ENCODE assay signal across 21 mouse cellular contexts in the genomic region with DNA sequence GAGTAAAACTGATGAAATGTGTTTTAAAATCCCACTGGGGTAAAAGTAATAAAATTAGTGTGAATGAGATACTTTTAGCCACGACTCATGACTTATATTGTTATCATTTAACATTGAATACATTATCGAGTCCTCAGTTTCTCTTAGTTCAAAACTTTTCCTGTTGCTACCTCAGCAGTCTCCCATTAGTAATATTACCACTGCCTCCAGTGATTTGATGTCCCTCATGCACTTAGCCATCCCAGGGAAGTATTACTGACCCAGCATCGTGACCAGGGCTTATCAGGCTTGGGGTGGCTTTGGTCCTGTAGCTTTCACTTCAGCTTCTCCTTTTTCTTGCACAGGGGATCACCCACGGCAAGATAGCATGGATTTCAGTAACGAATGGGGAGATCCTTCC. TPM values are rescaled to one million over a fixed set of nuclear protein-coding genes. Genes with fewer than 3 reads are reported as not detected.
A peak's percentile ranks its signal among the peaks of the same experiment; 100 is the strongest.
DNase-seq lines count a peak whose midpoint lies in the region; ATAC-seq and TF ChIP-seq lines count a peak whose summit lies in the region.
"Had no signal": no experiment of that assay in that cellular context is flagged by ENCODE, and none has a peak within 500 bp of the region (broad histone marks: within the 10 kb centered on the region; RNA-seq: fewer than 3 reads in every experiment).

No protein-coding gene starts in this region.

- no peaks in the 10 kb centered on the region for H3K4me1 ChIP-seq in liver, embryonic 11.5 days (replicated peaks; ENCODE audit: control insufficient read depth, insufficient read depth, low read length)
- no peaks in the 10 kb centered on the region for H3K4me1 ChIP-seq in liver, embryonic 12.5 days
- H3K4me1 ChIP-seq in midbrain, embryonic 11.5 days (ENCODE audit: control insufficient read depth, insufficient read depth, low read length) = no peaks in the 10 kb centered on the region
- no peaks in the 10 kb centered on the region for H3K4me1 ChIP-seq in midbrain, postnatal 0 days (ENCODE audit: insufficient read depth, low read length)

- H3K4me2 ChIP-seq in liver, embryonic 11.5 days = no peak overlapping the region
- H3K4me2 ChIP-seq in liver, embryonic 12.5 days = no peak overlapping the region
- no peak overlapping the region for H3K4me2 ChIP-seq in midbrain, embryonic 11.5 days
- no peak overlapping the region for H3K4me2 ChIP-seq in midbrain, postnatal 0 days (ENCODE audit: low read depth, low read length, poor library complexity, severe bottlenecking)

- no peak for TF ChIP-seq CTCF in midbrain, postnatal 0 days (IDR thresholded peaks at IDR 0.05)

- peaks cover 17% of the 10 kb centered on the region for H3K36me3 ChIP-seq in liver, embryonic 11.5 days (ENCODE audit: control insufficient read depth, insufficient read depth, low read length)
- H3K36me3 ChIP-seq in liver, embryonic 12.5 days = peaks cover 88% of the 10 kb centered on the region
- peaks cover 18% of the 10 kb centered on the region; the same call in 1 of the 2 replicates for H3K36me3 ChIP-seq in midbrain, embryonic 11.5 days (ENCODE audit: control insufficient read depth, insufficient read depth, low read length)
- peaks cover 47% of the 10 kb centered on the region for H3K36me3 ChIP-seq in midbrain, postnatal 0 days (ENCODE audit: insufficient read depth, low read length)

- intact Hi-C loops in heart, postnatal 14 days (cut with DNase I) = no loop called here

- WGBS in liver, embryonic 11.5 days = 82% methylated on average over 5 of the region's 5 CpGs
- 76% methylated on average over 5 of the region's 5 CpGs for WGBS in liver, embryonic 12.5 days (ENCODE audit: insufficient replicate concordance)
- WGBS in midbrain, embryonic 11.5 days = 91% methylated on average over 5 of the region's 5 CpGs
- WGBS in midbrain, postnatal 0 days = 88% methylated on average over 5 of the region's 5 CpGs

- H3K27me3 ChIP-seq in liver, embryonic 11.5 days (replicated peaks; ENCODE audit: control insufficient read depth, insufficient read depth, low read length) = no peaks in the 10 kb centered on the region
- H3K27me3 ChIP-seq in liver, embryonic 12.5 days (replicated peaks) = no peaks in the 10 kb centered on the region
- H3K27me3 ChIP-seq in midbrain, embryonic 11.5 days (ENCODE audit: control insufficient read depth, insufficient read depth, low read length) = no peaks in the 10 kb centered on the region
- no peaks in the 10 kb centered on the region for H3K27me3 ChIP-seq in midbrain, postnatal 0 days (ENCODE audit: insufficient read depth, low read length)
- H3K27me3 ChIP-seq: CH12.LX, Patski had no signal

- peak; percentile 53 for DNase-seq in heart, adult 11 months
- DNase-seq in heart, postnatal 14 days = no peak
- peak; percentile 22 for DNase-seq in liver, embryonic 11.5 days (ENCODE audit: low spot score)
- peak; percentile 72 for DNase-seq in midbrain, embryonic 11.5 days (ENCODE audit: low spot score, missing footprints)
- DNase-seq in midbrain, postnatal 0 days (ENCODE audit: low spot score) = no peak
- DNase-seq: adrenal gland, adult 2 months; adrenal gland, adult 8-10 months; adrenal gland, postnatal 10 days; adrenal gland, postnatal 14 days; adrenal gland, postnatal 25 days; adrenal gland, postnatal 36 days; B cell, adult 2 months; cerebellum, adult 11 months; cerebellum, adult 11-12 months; cerebellum, adult 18-20 months had no signal

- H3K9me3 ChIP-seq in liver, embryonic 11.5 days (ENCODE audit: control insufficient read depth, low read length) = no peaks in the 10 kb centered on the region
- H3K9me3 ChIP-seq in liver, embryonic 12.5 days (replicated peaks) = no peaks in the 10 kb centered on the region
- H3K9me3 ChIP-seq in midbrain, embryonic 11.5 days (ENCODE audit: control insufficient read depth, low read length) = no peaks in the 10 kb centered on the region
- no peaks in the 10 kb centered on the region for H3K9me3 ChIP-seq in midbrain, postnatal 0 days (ENCODE audit: low read length)
- H3K9me3 ChIP-seq: G1E had no signal

- no peak overlapping the region for H3K27ac ChIP-seq in liver, embryonic 11.5 days (ENCODE audit: low read depth, low read length)
- no peak overlapping the region for H3K27ac ChIP-seq in liver, embryonic 12.5 days
- no peak overlapping the region for H3K27ac ChIP-seq in midbrain, embryonic 11.5 days (ENCODE audit: low read depth, low read length)
- H3K27ac ChIP-seq in midbrain, postnatal 0 days (ENCODE audit: low read depth, low read length) = no peak overlapping the region

- no peak overlapping the region for H3K4me3 ChIP-seq in liver, embryonic 11.5 days (ENCODE audit: low read depth, low read length)
- H3K4me3 ChIP-seq in liver, embryonic 12.5 days = no peak overlapping the region
- H3K4me3 ChIP-seq in midbrain, embryonic 11.5 days (ENCODE audit: low read depth, low read length) = no peak overlapping the region
- H3K4me3 ChIP-seq in midbrain, postnatal 0 days (ENCODE audit: low read depth, low read length) = no peak overlapping the region

- no peak overlapping the region for H3K9ac ChIP-seq in liver, embryonic 11.5 days (ENCODE audit: low read depth, low read length)
- H3K9ac ChIP-seq in liver, embryonic 12.5 days = no peak overlapping the region
- H3K9ac ChIP-seq in midbrain, embryonic 11.5 days (ENCODE audit: low read length) = no peak overlapping the region
- no peak overlapping the region for H3K9ac ChIP-seq in midbrain, postnatal 0 days (replicated peaks; ENCODE audit: low read length, poor library complexity, severe bottlenecking)

- no peak for ATAC-seq in liver, embryonic 11.5 days (replicated peaks; ENCODE audit: low FRiP score)
- ATAC-seq in liver, embryonic 12.5 days = no peak
- ATAC-seq in midbrain, embryonic 11.5 days (ENCODE audit: low FRiP score) = no peak
- no peak for ATAC-seq in midbrain, postnatal 0 days (ENCODE audit: low FRiP score)
- ATAC-seq: activated CD4-positive, CD25-positive, alpha-beta regulatory T cell, adult 4 months; CD4-positive, CD25-positive, alpha-beta regulatory T cell, adult 4 months; Patski had no signal

RNA-seq across cellular contexts. Expression of a gene that starts 15.7 kb away (rescaled TPM):
- 10 to 100 TPM; 14.7 TPM for total RNA-seq in heart, postnatal 14 days (2021)
- polyA plus RNA-seq in liver, embryonic 11.5 days (2014; fragmentation: Nextera tagmentation; extraction: Ambion mirVana) = 63.6 and 68.0 TPM in 2 replicates
- 41.1 and 42.1 TPM in 2 replicates for polyA plus RNA-seq in liver, embryonic 12.5 days (2016; fragmentation: Nextera tagmentation; extraction: Ambion mirVana)
- polyA plus RNA-seq in midbrain, embryonic 11.5 days (2014; fragmentation: Nextera tagmentation; extraction: Ambion mirVana) = 73.1 and 73.8 TPM in 2 replicates
- total RNA-seq in midbrain, postnatal 0 days (2014; rRNA removed) = 12.6 and 13.3 TPM in 2 replicates
- 15.5 and 17.2 TPM in 2 replicates for polyA plus RNA-seq in midbrain, postnatal 0 days (2015; fragmentation: Nextera tagmentation; extraction: Ambion mirVana)

RNA-seq across cellular contexts. Expression of a gene that starts 29.1 kb away (rescaled TPM):
- 10 to 100 TPM; 16.9 to 17.2 TPM for total RNA-seq in heart, postnatal 14 days (2021)
- 7.7 and 7.9 TPM in 2 replicates for polyA plus RNA-seq in liver, embryonic 11.5 days (2014; fragmentation: Nextera tagmentation; extraction: Ambion mirVana)
- polyA plus RNA-seq in liver, embryonic 12.5 days (2016; fragmentation: Nextera tagmentation; extraction: Ambion mirVana) = 5.1 and 5.2 TPM in 2 replicates
- polyA plus RNA-seq in midbrain, embryonic 11.5 days (2014; fragmentation: Nextera tagmentation; extraction: Ambion mirVana) = 14.4 and 15.4 TPM in 2 replicates
- 45.4 and 50.9 TPM in 2 replicates for total RNA-seq in midbrain, postnatal 0 days (2014; rRNA removed)
- 6.5 and 7.7 TPM in 2 replicates for polyA plus RNA-seq in midbrain, postnatal 0 days (2015; fragmentation: Nextera tagmentation; extraction: Ambion mirVana)

RNA-seq across cellular contexts. Expression of a gene that starts 29.2 kb away (rescaled TPM):
- total RNA-seq in heart, postnatal 14 days (2021) = 100 to 1,000 TPM in 1 of 2 experiments, 10 to 100 TPM in 1; 98.7 to 106 TPM
- 137 and 143 TPM in 2 replicates for polyA plus RNA-seq in liver, embryonic 11.5 days (2014; fragmentation: Nextera tagmentation; extraction: Ambion mirVana)
- polyA plus RNA-seq in liver, embryonic 12.5 days (2016; fragmentation: Nextera tagmentation; extraction: Ambion mirVana) = 115 and 121 TPM in 2 replicates
- 154 and 159 TPM in 2 replicates for polyA plus RNA-seq in midbrain, embryonic 11.5 days (2014; fragmentation: Nextera tagmentation; extraction: Ambion mirVana)
- total RNA-seq in midbrain, postnatal 0 days (2014; rRNA removed) = 70.6 and 81.0 TPM in 2 replicates
- 178 and 179 TPM in 2 replicates for polyA plus RNA-seq in midbrain, postnatal 0 days (2015; fragmentation: Nextera tagmentation; extraction: Ambion mirVana)

RNA-seq across cellular contexts. Expression of a gene that starts 42.8 kb away (rescaled TPM):
- total RNA-seq in heart, postnatal 14 days (2021) = 1 to 10 TPM; 4.8 to 5.5 TPM
- 66.1 and 68.3 TPM in 2 replicates for polyA plus RNA-seq in liver, embryonic 11.5 days (2014; fragmentation: Nextera tagmentation; extraction: Ambion mirVana)
- polyA plus RNA-seq in liver, embryonic 12.5 days (2016; fragmentation: Nextera tagmentation; extraction: Ambion mirVana) = 40.8 and 43.2 TPM in 2 replicates
- polyA plus RNA-seq in midbrain, embryonic 11.5 days (2014; fragmentation: Nextera tagmentation; extraction: Ambion mirVana) = 60.0 and 67.5 TPM in 2 replicates
- 7.8 and 8.0 TPM in 2 replicates for total RNA-seq in midbrain, postnatal 0 days (2014; rRNA removed)
- 17.5 and 17.8 TPM in 2 replicates for polyA plus RNA-seq in midbrain, postnatal 0 days (2015; fragmentation: Nextera tagmentation; extraction: Ambion mirVana)

Comparison
In these comparisons a context has a peak if more than half of its experiments do, and no peak if none do; other contexts are left out.
1. DNase-seq: peak in heart, adult 11 months (single experiment), liver, embryonic 11.5 days (single experiment) and midbrain, embryonic 11.5 days (single experiment); none in heart, postnatal 14 days (0 of 2) and midbrain, postnatal 0 days (single experiment).